Mouse (Mus musculus) stomach, embryonic 15.5 days (tissue): ENCODE measurements at regions not wholly inside any gene's neighbourhood (a gene's known extent, or its start where the extent isn't known, plus 50 kb on each side); places are given as distances from the start of the nearest gene placed in this dataset.
A peak's percentile ranks its signal among the peaks of the same experiment; 100 is the strongest.

Source experiments
- ATAC-seq: fragments of 200-750 bp; cut with Nextera tagmentation; 2 replicates; pipeline ENCODE4 v1.8.0; 2017; ENCODE audit warnings: low read depth, moderate number of reproducible peaks, moderate TSS enrichment; ENCODE audit not compliant: insufficient read depth, low FRiP score
- H3K27ac ChIP-seq: fragments of 300-500 bp; sonication (generic); 2 replicates; pipeline ENCODE4 v1.5.1; 2015; ENCODE audit warnings: mild to moderate bottlenecking, inconsistent platforms
- H3K27me3 ChIP-seq: fragments of 300-500 bp; sonication (generic); replicated peaks from 2 replicates; pipeline ENCODE4 v1.6.1; 2015; ENCODE audit warnings: inconsistent platforms
- H3K36me3 ChIP-seq: fragments of 300-500 bp; sonication (generic); 2 replicates; pipeline ENCODE4 v1.6.1; 2015; ENCODE audit warnings: inconsistent platforms
- H3K4me1 ChIP-seq: fragments of 300-500 bp; sonication (generic); 2 replicates; pipeline ENCODE4 v1.6.1; 2015; ENCODE audit warnings: inconsistent platforms
- H3K4me2 ChIP-seq: fragments of 300-500 bp; sonication (generic); 2 replicates; pipeline ENCODE4 v1.6.1; 2015; ENCODE audit warnings: mild to moderate bottlenecking, inconsistent platforms
- H3K4me3 ChIP-seq: fragments of 300-500 bp; sonication (generic); replicated peaks from 2 replicates; pipeline ENCODE4 v1.5.1; 2015; ENCODE audit warnings: inconsistent platforms
- H3K9ac ChIP-seq: fragments of 300-500 bp; sonication (generic); 2 replicates; pipeline ENCODE4 v1.6.1; 2015; ENCODE audit warnings: inconsistent platforms
- H3K9me3 ChIP-seq: fragments of 300-500 bp; sonication (generic); 2 replicates; pipeline ENCODE4 v1.6.1; 2016; ENCODE audit warnings: inconsistent platforms
- WGBS: fragments of 180-500 bp; shearing (Covaris S2); methylation state at CpG from one replicate; pipeline ENCODE4 v1.1.7; 2015; 5-methylcytosine and 5-hydroxymethylcytosine counted together

GRCm38 (mm10) chr11:45794361-45794981 lies 57.4 kb upstream of the Clint1 start:
- no peaks in the 10 kb centered on the region for H3K27me3 ChIP-seq
- 73% methylated on average over 5 of the region's 5 CpGs for WGBS
- H3K4me1 ChIP-seq = 0 out of 2 replicates have a peak, but pooled peaks cover 2% of the 10 kb centered on the region
- H3K36me3 ChIP-seq = no peaks in the 10 kb centered on the region
- no peak overlapping the region for H3K9ac ChIP-seq
- H3K27ac ChIP-seq = no peak overlapping the region
- no peak overlapping the region for H3K4me2 ChIP-seq
- H3K4me3 ChIP-seq = no peak overlapping the region
- H3K9me3 ChIP-seq = no peaks in the 10 kb centered on the region
- ATAC-seq = no peak

GRCm38 (mm10) chr11:45795322-45795721 lies 56.5 kb upstream of the Clint1 start:
- Histone ChIP-seq H3K4me1 (peaks cover 9% of the 10 kb centered on the region; the same call in 1 of the 2 replicates), H3K36me3 (no peaks in the 10 kb centered on the region), H3K9me3 (no peaks in the 10 kb centered on the region), H3K9ac (no peak overlapping the region), H3K27me3 (no peaks in the 10 kb centered on the region), H3K4me2 (no peak overlapping the region), H3K27ac (no peak overlapping the region), H3K4me3 (no peak overlapping the region)
- no peak for ATAC-seq
- 43% methylated on average over 6 of the region's 6 CpGs for WGBS

- H3K9me3 ChIP-seq = no peaks in the 10 kb centered on the region
- H3K9ac ChIP-seq = no peak overlapping the region
- no peaks in the 10 kb centered on the region for H3K36me3 ChIP-seq
- ATAC-seq = peak; percentile 77
- H3K27me3 ChIP-seq = no peaks in the 10 kb centered on the region
- H3K4me2 ChIP-seq = no peak overlapping the region
- H3K4me3 ChIP-seq = no peak overlapping the region
- 10% methylated on average over 3 of the region's 3 CpGs for WGBS
- peaks cover 9% of the 10 kb centered on the region; the same call in 1 of the 2 replicates for H3K4me1 ChIP-seq
- H3K27ac ChIP-seq = no peak overlapping the region
Measured at GRCm38 (mm10) chr11:45795731-45796130, 56.1 kb upstream of the Clint1 start.

GRCm38 (mm10) chr11:45799732-45800386 lies 52.0 kb upstream of the Clint1 start:
- 25% methylated on average over 9 of the region's 9 CpGs for WGBS

More at GRCm38 (mm10) chr11:45799732-45800386, 52.0 kb upstream of the Clint1 start:
- Histone ChIP-seq H3K27me3 (no peaks in the 10 kb centered on the region), H3K9ac (no peak overlapping the region), H3K4me2 (peak overlapping the region; percentile 38; the same call in 1 of the 2 replicates), H3K27ac (no peak overlapping the region), H3K4me3 (no peak overlapping the region), H3K9me3 (no peaks in the 10 kb centered on the region), H3K4me1 (peaks cover 9% of the 10 kb centered on the region; the same call in 1 of the 2 replicates), H3K36me3 (no peaks in the 10 kb centered on the region)
- ATAC-seq = peak; percentile 70; the same call in 1 of the 2 replicates
